Mouse (Mus musculus) heart, postnatal 0 days (tissue): ENCODE measurements around the gene Fbxw5. TPM values are rescaled to one million over a fixed set of nuclear protein-coding genes. Genes with fewer than 3 reads are reported as not detected.

Source experiments
- ATAC-seq: fragments of 200-750 bp; cut with Nextera tagmentation; 2 replicates; pipeline ENCODE4 v1.8.0; 2017; ENCODE audit warnings: low read depth, moderate number of reproducible peaks, moderate library complexity; ENCODE audit not compliant: insufficient read depth
- DNase-seq: peaks from one replicate; pipeline ENCODE4 v3.0.0-alpha.2; 2016; ENCODE audit warnings: low spot score
- H3K27ac ChIP-seq: fragments of 300-500 bp; sonication (generic); 2 replicates; pipeline ENCODE4 v1.5.1; 2014; ENCODE audit warnings: low read depth, mild to moderate bottlenecking
- H3K27me3 ChIP-seq: fragments of 300-500 bp; sonication (generic); 2 replicates; pipeline ENCODE4 v1.6.1; 2014; ENCODE audit warnings: low read length, mixed read lengths; ENCODE audit not compliant: control insufficient read depth, insufficient read depth
- H3K36me3 ChIP-seq: fragments of 300-500 bp; sonication (generic); replicated peaks from 2 replicates; pipeline ENCODE4 v1.6.1; 2014; ENCODE audit warnings: low read length, mixed read lengths; ENCODE audit not compliant: control insufficient read depth, insufficient read depth
- H3K4me1 ChIP-seq: fragments of 300-500 bp; sonication (generic); 2 replicates; pipeline ENCODE4 v1.6.1; 2014; ENCODE audit warnings: antibody characterized with exemption; ENCODE audit not compliant: control insufficient read depth, insufficient read depth
- H3K4me2 ChIP-seq: fragments of 300-500 bp; sonication (generic); 2 replicates; pipeline ENCODE4 v1.6.1; 2014; ENCODE audit warnings: low read depth, mild to moderate bottlenecking, low read length, moderate library complexity
- H3K4me3 ChIP-seq: fragments of 300-500 bp; sonication (generic); 2 replicates; pipeline ENCODE4 v1.5.1; 2014; ENCODE audit warnings: low read depth, low read length
- H3K9ac ChIP-seq: fragments of 300-500 bp; sonication (generic); replicated peaks from 2 replicates; pipeline ENCODE4 v1.6.1; 2014; ENCODE audit warnings: low read depth, low read length, mixed read lengths
- H3K9me3 ChIP-seq: fragments of 300-500 bp; sonication (generic); replicated peaks from 2 replicates; pipeline ENCODE4 v1.6.1; 2016; ENCODE audit warnings: low read length; ENCODE audit not compliant: control insufficient read depth
- CTCF ChIP-seq: IDR thresholded peaks from 2 replicates; pipeline ENCODE4 v1.5.1; 2016; ENCODE audit warnings: antibody characterized with exemption, control low read depth, low read depth
- EP300 ChIP-seq: IDR thresholded peaks from 2 replicates; pipeline ENCODE4 v1.6.1; 2016; ENCODE audit warnings: antibody characterized with exemption, low read depth
- WGBS: fragments of 180-500 bp; shearing (Covaris S2); extraction: QIAGEN DNeasy Blood & Tissue Kit; methylation state at CpG from one replicate; pipeline ENCODE4 v1.1.7; 2014; 5-methylcytosine and 5-hydroxymethylcytosine counted together
- polyA plus RNA-seq: library from polyadenylated mRNA; unstranded; fragments of >200 nt; fragmentation: Nextera tagmentation; extraction: Ambion mirVana; gene quantifications from 2 replicates; pipeline ENCODE4 v1.2.1, GENCODE M21; 2015
- total RNA-seq: library from RNA; depleted of rRNA; stranded (reverse); fragments of >200 nt; gene quantifications from 2 replicates; pipeline ENCODE4 v1.2.3, GENCODE M21; 2014; ENCODE audit warnings: low replicate concordance

Gene Fbxw5
- total and polyA plus RNA-seq, 2 experiments from 2014 or later: 76.5 to 141 TPM

DNA sequence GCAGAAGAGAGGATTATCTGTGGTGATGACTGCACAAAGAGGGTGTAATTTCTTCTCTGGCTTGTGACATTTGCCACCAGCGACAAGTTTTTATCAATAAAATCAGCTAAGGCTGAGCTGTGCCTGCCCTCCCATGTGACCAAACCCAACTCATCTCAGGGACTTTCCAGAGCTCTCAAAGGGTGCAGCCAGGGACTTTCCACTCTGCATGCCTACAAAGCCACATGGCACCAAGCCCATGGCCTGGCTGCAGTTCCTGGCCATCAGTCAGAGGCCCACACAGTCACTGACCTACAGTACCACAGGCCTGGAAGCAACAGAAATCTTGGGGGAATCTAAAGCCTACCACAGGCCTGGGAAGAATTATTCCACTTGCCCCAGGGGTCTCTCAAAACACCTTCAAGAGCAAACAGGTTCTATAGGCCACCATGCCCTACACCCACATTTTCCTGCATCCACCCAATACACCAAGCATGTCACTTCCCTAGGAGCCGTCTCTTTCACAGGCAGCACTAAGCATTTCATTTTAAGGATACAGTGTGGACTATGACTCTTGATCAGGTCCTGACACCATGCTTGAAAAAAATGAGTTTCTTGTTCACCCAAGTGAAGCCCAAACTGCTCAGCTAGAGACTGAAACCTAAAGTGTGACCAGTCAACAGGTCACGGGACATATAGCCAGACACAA is 33.8 kb downstream of the Fbxw5 start:
- H3K9ac ChIP-seq: no peak overlapping the region
- H3K4me1 ChIP-seq: peaks cover 11% of the 10 kb centered on the region; the same call in 1 of the 2 replicates
- ATAC-seq (peak; percentile 82), DNase-seq (peak; percentile 56)
- 55% methylated on average over 3 of the region's 3 CpGs for WGBS
- no peak overlapping the region for H3K4me2 ChIP-seq
- no peaks in the 10 kb centered on the region for H3K9me3 ChIP-seq
- H3K4me3 ChIP-seq: no peak overlapping the region
- H3K27ac ChIP-seq: peak overlapping the region; percentile 56
- TF ChIP-seq EP300 (no peak), CTCF (no peak)
- H3K36me3 ChIP-seq: peaks cover 73% of the 10 kb centered on the region
- H3K27me3 ChIP-seq: no peaks in the 10 kb centered on the region

DNA sequence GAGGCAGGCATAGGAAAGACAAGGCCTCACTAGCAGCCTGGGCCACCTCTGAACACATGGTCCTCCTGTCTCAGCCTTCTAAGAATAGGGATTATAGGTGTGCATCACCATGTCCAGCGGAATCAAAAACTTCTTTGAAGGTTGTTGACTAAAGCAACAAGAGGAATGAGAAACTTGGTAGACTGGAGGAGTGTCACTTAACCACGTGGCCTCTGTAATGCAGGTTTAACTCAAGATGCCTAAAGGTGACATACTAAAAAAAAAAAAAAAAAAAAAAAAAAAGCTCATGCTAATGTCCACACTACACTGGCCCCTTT is 34.3 kb downstream of the Fbxw5 start:
- H3K36me3 ChIP-seq: peaks cover 68% of the 10 kb centered on the region
- no peaks in the 10 kb centered on the region for H3K9me3 ChIP-seq
- H3K27ac ChIP-seq: peak overlapping the region; percentile 56; the same call in 1 of the 2 replicates
- no peak overlapping the region for H3K4me3 ChIP-seq
- H3K27me3 ChIP-seq: no peaks in the 10 kb centered on the region
- ATAC-seq (no peak), DNase-seq (no peak)
- H3K4me1 ChIP-seq: peaks cover 11% of the 10 kb centered on the region; the same call in 1 of the 2 replicates
- H3K4me2 ChIP-seq: no peak overlapping the region
- WGBS: 87% methylated on average over 2 of the region's 2 CpGs
- no peak overlapping the region for H3K9ac ChIP-seq
- TF ChIP-seq EP300: no peak
- TF ChIP-seq CTCF: no peak

GRCm38 (mm10) chr2:25536531-25536930 is 36.0 kb downstream of the Fbxw5 start:
- no peak overlapping the region for H3K9ac ChIP-seq
- 48% methylated on average over 8 of the region's 8 CpGs for WGBS
- no peak overlapping the region for H3K27ac ChIP-seq
- no peak overlapping the region for H3K4me3 ChIP-seq
- ATAC-seq: no peak
- no peak for TF ChIP-seq EP300
- no peak for TF ChIP-seq CTCF
- no peaks in the 10 kb centered on the region for H3K9me3 ChIP-seq
- DNase-seq: no peak
- H3K4me1 ChIP-seq: peaks cover 11% of the 10 kb centered on the region; the same call in 1 of the 2 replicates
- H3K36me3 ChIP-seq: peaks cover 52% of the 10 kb centered on the region
- no peak overlapping the region for H3K4me2 ChIP-seq
- no peaks in the 10 kb centered on the region for H3K27me3 ChIP-seq

DNA sequence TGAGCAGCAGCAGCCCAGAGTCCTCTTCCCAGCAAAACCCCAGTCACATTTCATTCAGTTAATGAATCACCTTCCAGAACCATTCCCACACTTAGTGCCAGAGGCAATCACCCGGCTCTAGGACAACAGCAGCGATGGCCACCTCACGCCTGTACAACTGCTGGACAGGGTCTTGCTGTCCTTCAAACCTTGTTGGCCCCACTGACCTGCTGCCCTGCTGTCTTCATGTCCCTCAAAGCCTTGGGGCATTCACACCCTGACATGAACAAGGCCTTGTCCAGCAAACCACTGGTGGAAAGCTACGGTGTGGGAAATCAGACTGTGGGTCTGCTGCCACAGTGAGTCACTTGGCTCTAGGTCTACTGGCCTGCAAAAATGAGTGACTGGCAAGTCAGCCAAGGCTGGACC is 40.0 kb downstream of the Fbxw5 start:
- Histone ChIP-seq H3K4me1 (peaks cover 8% of the 10 kb centered on the region; the same call in 1 of the 2 replicates), H3K27ac (no peak overlapping the region), H3K4me2 (no peak overlapping the region)

GRCm38 (mm10) chr2:25541644-25542367 is 41.3 kb downstream of the Fbxw5 start:
- peaks cover 23% of the 10 kb centered on the region for H3K36me3 ChIP-seq
- H3K9me3 ChIP-seq: no peaks in the 10 kb centered on the region
- no peak overlapping the region for H3K4me2 ChIP-seq
- no peak overlapping the region for H3K9ac ChIP-seq
- H3K27ac ChIP-seq: no peak overlapping the region
- no peaks in the 10 kb centered on the region for H3K27me3 ChIP-seq
- peaks cover 10% of the 10 kb centered on the region for H3K4me1 ChIP-seq
- 88% methylated on average over 10 of the region's 10 CpGs for WGBS
- DNase-seq: no peak
- TF ChIP-seq EP300 (no peak), CTCF (no peak)
- no peak for ATAC-seq
- no peak overlapping the region for H3K4me3 ChIP-seq

More for the DNA sequence above, 40.0 kb downstream of the Fbxw5 start:
- Histone ChIP-seq H3K9me3 (no peaks in the 10 kb centered on the region), H3K36me3 (peaks cover 34% of the 10 kb centered on the region), H3K27me3 (no peaks in the 10 kb centered on the region), H3K4me3 (no peak overlapping the region), H3K9ac (no peak overlapping the region)
- 95% methylated on average over 4 of the region's 4 CpGs for WGBS
- ATAC-seq: no peak
- no peak for TF ChIP-seq CTCF
- DNase-seq: no peak
